Mouse (Mus musculus) heart, embryonic 16.5 days (tissue): ENCODE measurements around the gene Sytl3. TPM values are rescaled to one million over a fixed set of nuclear protein-coding genes. Genes with fewer than 3 reads are reported as not detected.
"Not testable (repeated sequence)": the region's sequence is repeated elsewhere in the genome, so short reads cannot be mapped to it uniquely, and the experiment has no call there.

ENCODE experiments used
- ATAC-seq: fragments of 200-750 bp; cut with Nextera tagmentation; replicated peaks from 2 replicates; pipeline ENCODE4 v1.8.0; 2017; ENCODE audit warnings: moderate number of reproducible peaks; ENCODE audit not compliant: insufficient read depth, low FRiP score; ENCODE audit errors: extremely low read depth
- H3K27ac ChIP-seq: fragments of 300-500 bp; sonication (generic); 2 replicates; pipeline ENCODE4 v1.5.1; 2014; ENCODE audit warnings: mild to moderate bottlenecking, low read length, control low read depth, moderate library complexity
- H3K27me3 ChIP-seq: fragments of 300-500 bp; sonication (generic); 2 replicates; pipeline ENCODE4 v1.6.1; 2014; ENCODE audit warnings: low read length, mixed read lengths; ENCODE audit not compliant: control insufficient read depth, insufficient read depth
- H3K36me3 ChIP-seq: fragments of 300-500 bp; sonication (generic); 2 replicates; pipeline ENCODE4 v1.6.1; 2014; ENCODE audit not compliant: control insufficient read depth, insufficient read depth
- H3K4me1 ChIP-seq: fragments of 300-500 bp; sonication (generic); 2 replicates; pipeline ENCODE4 v1.6.1; 2014; ENCODE audit warnings: low read length, mixed read lengths; ENCODE audit not compliant: control insufficient read depth, insufficient read depth
- H3K4me2 ChIP-seq: fragments of 300-500 bp; sonication (generic); 2 replicates; pipeline ENCODE4 v1.6.1; 2014; ENCODE audit warnings: low read depth, mild to moderate bottlenecking, control low read depth, low read length
- H3K4me3 ChIP-seq: fragments of 300-500 bp; sonication (generic); 2 replicates; pipeline ENCODE4 v1.5.1; 2014; ENCODE audit warnings: mild to moderate bottlenecking, control low read depth, low read length
- H3K9ac ChIP-seq: fragments of 300-500 bp; sonication (generic); 2 replicates; pipeline ENCODE4 v1.6.1; 2014; ENCODE audit warnings: low read length, control low read depth
- H3K9me3 ChIP-seq: fragments of 300-500 bp; sonication (generic); replicated peaks from 2 replicates; pipeline ENCODE4 v1.6.1; 2016; ENCODE audit warnings: low read length; ENCODE audit not compliant: control insufficient read depth
- WGBS: fragments of 180-500 bp; shearing (Covaris S2); extraction: QIAGEN DNeasy Blood & Tissue Kit; methylation state at CpG from one replicate; pipeline ENCODE4 v1.1.7; 2014; 5-methylcytosine and 5-hydroxymethylcytosine counted together
- polyA plus RNA-seq: library from polyadenylated mRNA; unstranded; fragments of >200 nt; fragmentation: Nextera tagmentation; extraction: Ambion mirVana; gene quantifications from 2 replicates; pipeline ENCODE4 v1.2.1, GENCODE M21; 2015

Sytl3 gene
- polyA plus RNA-seq, 1 experiment from 2014 or later: 5.2 TPM

GRCm38 (mm10) chr17:6713944-6714343, 55.1 kb downstream of the Sytl3 start:
- 79% methylated on average over 7 of the region's 8 CpGs for WGBS
- not testable (repeated sequence) for H3K36me3 ChIP-seq, H3K27ac ChIP-seq, H3K4me1 ChIP-seq, ATAC-seq, H3K27me3 ChIP-seq, H3K4me3 ChIP-seq, H3K9me3 ChIP-seq, H3K4me2 ChIP-seq, H3K9ac ChIP-seq

- H3K4me1 ChIP-seq: no peaks in the 10 kb centered on the region
- 93% methylated on average over 12 of the region's 12 CpGs for WGBS
- no peaks in the 10 kb centered on the region for H3K27me3 ChIP-seq
- ATAC-seq: no peak
- H3K36me3 ChIP-seq: no peaks in the 10 kb centered on the region
- H3K9me3 ChIP-seq: no peaks in the 10 kb centered on the region
- no peak overlapping the region for H3K4me3 ChIP-seq
- no peak overlapping the region for H3K27ac ChIP-seq
- no peak overlapping the region for H3K9ac ChIP-seq
- no peak overlapping the region for H3K4me2 ChIP-seq
Measured at GRCm38 (mm10) chr17:6727996-6728610, 69.2 kb downstream of the Sytl3 start.

GRCm38 (mm10) chr17:6729244-6729742, 70.4 kb downstream of the Sytl3 start:
- no peaks in the 10 kb centered on the region for H3K4me1 ChIP-seq
- WGBS: 22% methylated on average over 6 of the region's 6 CpGs
- no peak overlapping the region for H3K9ac ChIP-seq
- H3K27me3 ChIP-seq: no peaks in the 10 kb centered on the region
- H3K36me3 ChIP-seq: no peaks in the 10 kb centered on the region
- no peak overlapping the region for H3K27ac ChIP-seq
- ATAC-seq: no peak
- no peak overlapping the region for H3K4me2 ChIP-seq
- no peaks in the 10 kb centered on the region for H3K9me3 ChIP-seq
- no peak overlapping the region for H3K4me3 ChIP-seq

- no peak overlapping the region for H3K9ac ChIP-seq
- H3K4me2 ChIP-seq: no peak overlapping the region
- H3K27me3 ChIP-seq: no peaks in the 10 kb centered on the region
- no peak for ATAC-seq
- no peaks in the 10 kb centered on the region for H3K9me3 ChIP-seq
- H3K4me3 ChIP-seq: no peak overlapping the region
- 73% methylated on average over 8 of the region's 8 CpGs for WGBS
- no peaks in the 10 kb centered on the region for H3K36me3 ChIP-seq
- no peak overlapping the region for H3K27ac ChIP-seq
- peaks cover 7% of the 10 kb centered on the region; the same call in 1 of the 2 replicates for H3K4me1 ChIP-seq
Measured at GRCm38 (mm10) chr17:6731132-6731531, 72.2 kb downstream of the Sytl3 start.

GRCm38 (mm10) chr17:6731634-6732033, 72.7 kb downstream of the Sytl3 start:
- Histone ChIP-seq H3K9ac (no peak overlapping the region), H3K27me3 (no peaks in the 10 kb centered on the region), H3K4me1 (peaks cover 7% of the 10 kb centered on the region; the same call in 1 of the 2 replicates), H3K36me3 (no peaks in the 10 kb centered on the region), H3K4me3 (no peak overlapping the region), H3K27ac (no peak overlapping the region), H3K4me2 (no peak overlapping the region), H3K9me3 (no peaks in the 10 kb centered on the region)
- no peak for ATAC-seq
- 87% methylated on average over 12 of the region's 12 CpGs for WGBS

- Histone ChIP-seq H3K36me3 (no peaks in the 10 kb centered on the region), H3K4me3 (no peak overlapping the region), H3K9me3 (no peaks in the 10 kb centered on the region), H3K27ac (no peak overlapping the region), H3K27me3 (no peaks in the 10 kb centered on the region), H3K9ac (no peak overlapping the region), H3K4me1 (peaks cover 7% of the 10 kb centered on the region; the same call in 1 of the 2 replicates), H3K4me2 (no peak overlapping the region)
- 90% methylated on average over 4 of the region's 4 CpGs for WGBS
- no peak for ATAC-seq
Measured at GRCm38 (mm10) chr17:6732665-6733064, 73.8 kb downstream of the Sytl3 start.

GRCm38 (mm10) chr17:6733322-6733875, 74.5 kb downstream of the Sytl3 start:
- Histone ChIP-seq H3K27ac (no peak overlapping the region), H3K4me3 (no peak overlapping the region), H3K9me3 (no peaks in the 10 kb centered on the region), H3K4me1 (peaks cover 7% of the 10 kb centered on the region; the same call in 1 of the 2 replicates), H3K4me2 (no peak overlapping the region), H3K36me3 (0 out of 2 replicates have a peak, but pooled peaks cover 3% of the 10 kb centered on the region), H3K9ac (no peak overlapping the region), H3K27me3 (no peaks in the 10 kb centered on the region)
- 93% methylated on average over 10 of the region's 10 CpGs for WGBS
- no peak for ATAC-seq

GRCm38 (mm10) chr17:6734746-6735441, 76.0 kb downstream of the Sytl3 start:
- 83% methylated on average over 12 of the region's 12 CpGs for WGBS
- Histone ChIP-seq H3K27ac (no peak overlapping the region), H3K9ac (no peak overlapping the region), H3K4me2 (no peak overlapping the region), H3K27me3 (no peaks in the 10 kb centered on the region), H3K36me3 (peaks cover 16% of the 10 kb centered on the region), H3K4me1 (peaks cover 7% of the 10 kb centered on the region; the same call in 1 of the 2 replicates), H3K4me3 (no peak overlapping the region), H3K9me3 (no peaks in the 10 kb centered on the region)
- no peak for ATAC-seq
